Mouse (Mus musculus) neutrophil, adult 5-6 weeks (primary cell): Measurements from ENCODE around the gene Cit. TPM values are rescaled to one million over a fixed set of nuclear protein-coding genes. Genes with fewer than 3 reads are reported as not detected.

Experiments used
- total RNA-seq: library from RNA; stranded (forward); fragments of 200-1000 nt; gene quantifications from 2 replicates; pipeline ENCODE4 v1.2.3, GENCODE M21; 2017

Cit gene
- total RNA-seq, 1 experiment from 2014 or later = 2.0 TPM

Other genes starting within 250 kb of the Cit start
- 63.9 and 67.8 TPM in 2 replicates for gene Rab35, start 213.4 kb upstream of the Cit start, total RNA-seq
- 11.4 and 12.5 TPM in 2 replicates for gene Bicdl1, start 113.7 kb upstream of the Cit start, total RNA-seq
- gene Prkab1, start 179.2 kb downstream of the Cit start, total RNA-seq = 43.3 and 48.2 TPM in 2 replicates
- not detected in 2 replicates for gene Tmem233, start 238.0 kb downstream of the Cit start, total RNA-seq